Mouse (Mus musculus) thymus, adult 2 months (tissue): Measurements from ENCODE around the gene Tdgf1.

Experiments
- CTCF ChIP-seq: fragments of 200-500 bp; IDR thresholded peaks from 2 replicates; pipeline ENCODE4 v1.5.1; 2012; ENCODE audit warnings: mild to moderate bottlenecking, control low read depth, low read length, moderate library complexity, borderline replicate concordance; ENCODE audit not compliant: control insufficient read depth, poor library complexity, insufficient read depth; ENCODE audit errors: extremely low read depth
- POLR2A ChIP-seq: fragments of 200-500 bp; IDR thresholded peaks from 2 replicates; pipeline ENCODE4 v1.6.1; 2012; ENCODE audit warnings: mild to moderate bottlenecking, low read length, control low read depth, moderate library complexity; ENCODE audit not compliant: control insufficient read depth, poor library complexity, insufficient read depth; ENCODE audit errors: extremely low read depth

GRCm38 (mm10) chr9:110901204-110901603, 44.8 kb downstream of the Tdgf1 start:
- TF ChIP-seq POLR2A (no peak), CTCF (no peak)
